Mouse (Mus musculus): ENCODE data around the gene Nrde2. TPM values are rescaled to one million over a fixed set of nuclear protein-coding genes. Genes with fewer than 3 reads are reported as not detected.

Gene Nrde2
- polyA plus RNA-seq, 1 experiment = 11.8 TPM

DNA sequence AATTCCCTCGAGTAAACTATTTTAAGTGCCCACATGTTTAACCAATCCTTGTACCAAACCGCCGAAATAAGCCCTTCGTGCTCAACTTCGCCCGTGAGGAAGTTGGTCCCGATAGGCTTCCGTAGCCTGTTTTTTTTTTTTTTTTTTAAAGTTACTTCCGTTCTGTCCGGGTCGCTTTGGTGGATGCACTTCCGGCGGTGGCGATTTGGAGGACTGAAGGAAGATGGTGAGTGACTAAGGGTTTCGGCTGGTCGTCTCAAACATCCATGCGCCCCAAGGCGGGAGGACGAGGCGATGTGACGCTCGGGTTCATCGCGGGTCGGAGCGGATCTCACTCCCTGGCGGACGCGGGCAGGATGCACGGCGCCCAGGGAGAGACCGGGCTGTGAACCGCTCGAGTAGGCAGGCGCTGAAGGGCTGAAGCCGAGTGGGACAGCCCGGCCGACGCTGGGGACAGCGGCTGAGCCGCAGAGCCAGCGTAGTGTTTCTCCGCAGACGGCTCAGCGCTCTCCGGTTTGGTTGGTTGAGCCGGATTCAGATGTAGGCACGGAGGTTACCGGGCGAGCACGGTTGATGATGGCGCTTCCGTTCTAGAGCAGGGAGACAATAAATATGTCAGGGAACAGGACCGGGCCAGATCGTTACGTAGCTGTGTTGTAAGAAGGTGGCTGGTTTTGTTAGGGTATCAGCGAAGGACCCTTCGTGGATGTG, 49.3 kb downstream of the Nrde2 start, which contains the start of gene Psmc1:
TSS of gene Psmc1 (plus strand) at position 169 of the 711 bp plus-strand sequence.
- Histone ChIP-seq H3K4me1 (ENCODE audit: control insufficient read depth, insufficient read depth, low read length) (peaks cover 6% of the 10 kb centered on the region), H3K4me3 (ENCODE audit: insufficient read depth, low read length) (peak within 1 kb of the TSS; percentile 90), H3K27ac (ENCODE audit: insufficient read depth, low read length) (peak within 1 kb of the TSS; percentile 90)
- TF ChIP-seq POLR2A (IDR thresholded peaks at IDR 0.05; ENCODE audit: extremely low read depth, insufficient read depth, low read length) = peak; percentile 87
- no peak for TF ChIP-seq CTCF (IDR thresholded peaks at IDR 0.05; ENCODE audit: extremely low read depth, insufficient read depth, low read length)

DNA sequence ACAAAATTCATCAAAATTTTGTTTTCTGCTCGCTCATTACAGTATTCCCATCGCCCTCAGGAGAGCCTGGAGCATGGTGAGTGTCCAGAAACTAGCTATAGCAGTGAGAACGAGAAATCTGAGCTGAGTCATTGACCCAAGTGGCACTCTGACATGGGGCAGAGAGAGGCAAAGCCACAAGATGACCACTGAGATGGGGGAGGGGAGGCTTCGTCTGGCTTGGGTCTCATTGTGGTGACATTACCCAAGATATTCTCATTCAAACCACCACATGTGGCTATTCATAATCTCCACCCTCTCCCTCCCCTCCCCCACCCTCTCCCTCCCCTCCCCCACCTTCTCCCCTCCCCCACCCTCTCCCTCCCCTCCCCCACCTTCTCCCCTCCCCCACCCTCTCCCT, 52.0 kb downstream of the Nrde2 start:
- no peak overlapping the region for H3K4me3 ChIP-seq (ENCODE audit: insufficient read depth, low read length)
- H3K4me1 ChIP-seq (ENCODE audit: control insufficient read depth, insufficient read depth, low read length) = peaks cover 6% of the 10 kb centered on the region
- TF ChIP-seq CTCF (IDR thresholded peaks at IDR 0.05; ENCODE audit: extremely low read depth, insufficient read depth, low read length) = no peak
- TF ChIP-seq POLR2A (IDR thresholded peaks at IDR 0.05; ENCODE audit: extremely low read depth, insufficient read depth, low read length) = no peak
- no peak overlapping the region for H3K27ac ChIP-seq (ENCODE audit: insufficient read depth, low read length)

DNA sequence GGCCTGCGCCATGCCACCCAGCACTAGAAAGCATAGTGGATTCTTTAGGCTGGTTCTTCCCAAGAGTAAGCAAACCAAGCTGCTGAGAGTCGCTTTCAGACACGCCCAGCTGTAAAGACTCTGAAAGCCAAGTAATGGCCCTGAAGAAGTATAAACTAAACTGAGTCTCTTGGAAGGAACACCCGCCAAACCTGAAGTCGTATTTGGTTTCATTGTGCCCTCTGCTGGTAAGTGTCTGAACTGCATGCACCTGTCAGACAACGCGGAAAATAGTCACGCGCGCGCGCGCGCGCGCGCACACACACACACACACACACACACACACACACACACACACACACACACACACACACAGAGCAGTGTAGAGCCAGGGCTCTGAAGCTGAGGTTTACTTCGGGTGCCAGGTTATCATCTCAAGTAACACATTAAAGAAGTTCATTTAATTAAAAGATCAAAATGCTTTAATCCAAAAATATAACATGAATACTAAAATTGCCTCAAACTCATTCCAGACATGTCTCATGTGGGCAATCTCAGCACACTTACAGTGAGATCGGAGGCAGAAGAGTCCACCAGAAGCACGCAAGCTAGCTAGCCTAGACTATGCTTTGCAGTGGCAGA, 53.1 kb downstream of the Nrde2 start:
- TF ChIP-seq CTCF (IDR thresholded peaks at IDR 0.05; ENCODE audit: extremely low read depth, insufficient read depth, low read length) = peak; percentile 87
- no peak for TF ChIP-seq POLR2A (IDR thresholded peaks at IDR 0.05; ENCODE audit: extremely low read depth, insufficient read depth, low read length)
- Histone ChIP-seq H3K27ac (ENCODE audit: insufficient read depth, low read length) (no peak overlapping the region), H3K4me3 (ENCODE audit: insufficient read depth, low read length) (no peak overlapping the region), H3K4me1 (ENCODE audit: control insufficient read depth, insufficient read depth, low read length) (peaks cover 4% of the 10 kb centered on the region)

DNA sequence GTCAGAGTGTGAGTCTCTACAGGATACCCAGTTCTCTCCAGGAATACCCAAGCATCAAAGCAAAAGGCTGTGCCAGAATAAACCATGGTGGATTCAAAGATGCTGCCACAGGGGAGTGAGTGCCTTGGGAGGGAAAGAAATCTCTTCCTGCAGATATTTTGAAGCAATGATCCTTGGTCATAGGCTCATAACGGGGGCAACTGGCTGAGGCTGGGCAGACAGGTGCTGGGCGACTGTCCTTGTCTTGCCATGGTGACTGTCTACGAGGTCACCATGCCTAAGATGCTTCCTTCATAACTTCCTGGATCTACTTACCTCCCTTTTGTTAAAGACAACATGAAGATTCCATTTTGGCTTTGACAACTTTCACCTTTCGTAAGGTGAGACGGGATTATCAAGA, 54.9 kb downstream of the Nrde2 start:
- Histone ChIP-seq H3K27ac (ENCODE audit: insufficient read depth, low read length) (no peak overlapping the region), H3K4me3 (ENCODE audit: insufficient read depth, low read length) (no peak overlapping the region), H3K4me1 (ENCODE audit: control insufficient read depth, insufficient read depth, low read length) (peaks cover 2% of the 10 kb centered on the region)
- no peak for TF ChIP-seq POLR2A (IDR thresholded peaks at IDR 0.05; ENCODE audit: extremely low read depth, insufficient read depth, low read length)
- no peak for TF ChIP-seq CTCF (IDR thresholded peaks at IDR 0.05; ENCODE audit: extremely low read depth, insufficient read depth, low read length)

DNA sequence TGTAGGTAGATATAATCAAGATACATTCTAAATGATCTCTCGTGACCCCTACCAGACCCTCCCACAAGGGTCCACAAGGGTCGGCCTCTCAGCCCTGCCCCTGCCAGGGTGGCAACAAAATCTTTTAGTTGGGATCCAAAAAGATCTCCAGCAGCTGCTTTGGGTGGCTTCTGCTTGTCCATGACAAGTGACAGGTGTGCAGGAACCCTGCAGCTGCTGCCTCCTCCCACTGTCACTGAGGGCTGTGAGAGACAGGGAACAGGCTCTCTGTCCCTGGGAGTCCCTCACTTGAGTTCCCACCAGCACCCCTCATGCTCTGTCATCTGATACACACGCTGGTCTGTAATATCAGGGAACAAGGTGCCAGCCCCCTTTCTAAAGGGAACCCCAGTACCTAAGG, 57.8 kb downstream of the Nrde2 start:
- TF ChIP-seq CTCF (IDR thresholded peaks at IDR 0.05; ENCODE audit: extremely low read depth, insufficient read depth, low read length) = no peak
- TF ChIP-seq POLR2A (IDR thresholded peaks at IDR 0.05; ENCODE audit: extremely low read depth, insufficient read depth, low read length) = no peak
- Histone ChIP-seq H3K4me3 (ENCODE audit: insufficient read depth, low read length) (no peak overlapping the region), H3K4me1 (ENCODE audit: control insufficient read depth, insufficient read depth, low read length) (peaks cover under 1% of the 10 kb centered on the region), H3K27ac (ENCODE audit: insufficient read depth, low read length) (no peak overlapping the region)

DNA sequence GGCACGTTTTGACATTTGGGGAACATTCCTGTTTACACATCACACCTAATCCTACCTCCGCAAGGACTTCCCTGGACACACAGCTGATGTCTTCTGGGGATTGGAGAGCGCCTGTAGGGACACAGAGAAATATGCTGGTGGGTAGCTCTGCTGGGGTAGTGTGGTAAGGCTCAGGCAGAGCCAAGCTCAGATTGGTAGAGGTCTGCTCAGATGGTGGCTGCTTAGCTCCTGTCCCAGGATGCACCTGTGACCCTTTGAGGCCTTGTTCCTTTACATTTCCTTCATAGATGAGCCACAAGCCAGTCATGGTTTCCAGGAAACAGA, 58.8 kb downstream of the Nrde2 start:
- Histone ChIP-seq H3K4me1 (ENCODE audit: control insufficient read depth, insufficient read depth, low read length) (no peaks in the 10 kb centered on the region), H3K4me3 (ENCODE audit: insufficient read depth, low read length) (no peak overlapping the region), H3K27ac (ENCODE audit: insufficient read depth, low read length) (no peak overlapping the region)
- TF ChIP-seq POLR2A (IDR thresholded peaks at IDR 0.05; ENCODE audit: extremely low read depth, insufficient read depth, low read length) (no peak), CTCF (IDR thresholded peaks at IDR 0.05; ENCODE audit: extremely low read depth, insufficient read depth, low read length) (no peak)

DNA sequence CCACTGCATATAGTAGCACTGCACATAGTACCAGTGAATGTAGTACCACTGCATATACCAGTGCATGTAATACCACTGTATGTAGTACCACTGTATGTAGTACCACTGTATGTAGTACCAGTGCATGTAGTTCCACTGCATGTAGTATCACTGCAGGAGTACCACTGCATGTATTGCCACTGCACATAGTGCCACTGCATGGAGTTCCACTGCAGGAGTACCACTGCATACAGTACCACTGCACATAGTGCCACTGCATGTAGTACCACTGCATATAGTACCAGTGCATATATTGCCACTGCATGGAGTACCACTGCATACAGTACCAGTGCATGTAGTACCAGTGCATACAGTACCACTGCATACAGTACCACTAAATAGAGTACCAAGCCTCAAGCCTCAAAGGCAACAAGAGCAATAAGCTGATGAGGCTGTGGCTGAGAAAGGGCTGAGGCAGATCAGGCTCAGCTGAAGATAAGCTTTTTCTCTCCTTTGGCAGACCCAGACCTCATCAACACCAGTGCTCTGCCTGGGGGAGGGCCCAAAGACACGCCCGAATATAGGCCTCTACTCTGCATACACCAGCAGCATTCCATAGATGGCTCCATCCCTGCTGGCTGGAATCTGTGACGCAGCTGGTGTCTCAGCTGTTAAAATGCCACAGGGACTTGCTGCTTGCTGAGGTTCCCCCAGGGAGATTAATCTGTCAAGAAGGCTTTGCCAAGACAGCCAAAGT, 59.3 kb downstream of the Nrde2 start:
- H3K27ac ChIP-seq (ENCODE audit: insufficient read depth, low read length) = no peak overlapping the region
- no peak overlapping the region for H3K4me3 ChIP-seq (ENCODE audit: insufficient read depth, low read length)
- H3K4me1 ChIP-seq (ENCODE audit: control insufficient read depth, insufficient read depth, low read length) = no peaks in the 10 kb centered on the region
- TF ChIP-seq CTCF (IDR thresholded peaks at IDR 0.05; ENCODE audit: extremely low read depth, insufficient read depth, low read length) (no peak), POLR2A (IDR thresholded peaks at IDR 0.05; ENCODE audit: extremely low read depth, insufficient read depth, low read length) (no peak)

DNA sequence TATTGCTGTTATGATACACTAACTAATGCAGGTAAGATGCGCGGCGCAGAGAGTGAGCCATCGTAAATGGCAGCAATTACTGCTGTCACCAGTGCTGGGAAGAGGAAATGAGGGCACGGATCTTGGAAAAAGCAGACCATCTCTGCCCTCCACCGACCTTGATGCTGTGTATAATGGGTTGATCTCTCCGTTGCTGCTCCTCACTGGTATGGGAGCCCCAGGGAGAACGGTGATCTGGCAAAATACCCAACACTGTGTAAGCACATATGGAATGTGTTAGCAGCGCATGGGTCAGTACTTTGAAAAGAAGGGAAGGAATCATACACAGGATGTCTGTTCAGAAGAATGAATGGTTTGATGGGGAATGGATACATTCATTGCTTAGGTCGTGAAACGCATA, 66.4 kb downstream of the Nrde2 start:
- no peak overlapping the region for H3K27ac ChIP-seq (ENCODE audit: insufficient read depth, low read length)
- TF ChIP-seq CTCF (IDR thresholded peaks at IDR 0.05; ENCODE audit: extremely low read depth, insufficient read depth, low read length) = no peak
- TF ChIP-seq POLR2A (IDR thresholded peaks at IDR 0.05; ENCODE audit: extremely low read depth, insufficient read depth, low read length) = no peak
- H3K4me1 ChIP-seq (ENCODE audit: control insufficient read depth, insufficient read depth, low read length) = no peaks in the 10 kb centered on the region
- H3K4me3 ChIP-seq (ENCODE audit: insufficient read depth, low read length) = no peak overlapping the region

DNA sequence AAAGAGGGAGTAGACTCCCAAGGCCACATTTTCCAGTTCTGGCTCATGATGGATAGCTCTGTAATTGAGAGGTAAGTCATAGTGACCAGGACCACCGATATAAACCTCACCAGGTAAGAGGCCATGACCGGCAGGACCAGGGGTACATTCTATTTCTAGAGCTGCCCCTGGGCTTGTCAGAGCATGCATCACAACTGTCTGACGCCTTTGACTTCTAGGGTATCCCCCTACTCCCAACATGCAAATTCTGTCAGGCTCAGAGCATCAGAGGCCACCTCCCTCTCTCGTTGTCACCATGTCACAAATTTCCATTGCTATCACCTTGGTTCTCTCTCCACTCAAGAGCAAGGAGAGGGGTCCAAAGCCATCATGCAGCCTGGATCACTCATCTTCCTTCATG, 68.7 kb downstream of the Nrde2 start:
- TF ChIP-seq POLR2A (IDR thresholded peaks at IDR 0.05; ENCODE audit: extremely low read depth, insufficient read depth, low read length) (no peak), CTCF (IDR thresholded peaks at IDR 0.05; ENCODE audit: extremely low read depth, insufficient read depth, low read length) (no peak)
- Histone ChIP-seq H3K4me1 (ENCODE audit: control insufficient read depth, insufficient read depth, low read length) (no peaks in the 10 kb centered on the region), H3K4me3 (ENCODE audit: insufficient read depth, low read length) (no peak overlapping the region), H3K27ac (ENCODE audit: insufficient read depth, low read length) (no peak overlapping the region)

Measured in cortical plate, adult 2 months (tissue).